Mouse (Mus musculus) stomach, postnatal 0 days (tissue): ENCODE results near the gene Usp29.

Experiments used
- CTCF ChIP-seq: IDR thresholded peaks from 2 replicates; pipeline ENCODE4 v1.5.1; 2016; ENCODE audit warnings: antibody characterized with exemption, low read depth, mild to moderate bottlenecking, moderate library complexity
- EP300 ChIP-seq: optimal IDR thresholded peaks from 2 replicates; pipeline ENCODE3; 2016; ENCODE audit warnings: antibody characterized with exemption

GRCm38 (mm10) chr7:6756777-6757291 is 26.5 kb downstream of the Usp29 start:
- TF ChIP-seq EP300 = no peak
- no peak for TF ChIP-seq CTCF
